Mouse (Mus musculus): Measurements from ENCODE around the gene Pcyt2. TPM values are rescaled to one million over a fixed set of nuclear protein-coding genes. Genes with fewer than 3 reads are reported as not detected.
A peak's percentile ranks its signal among the peaks of the same experiment; 100 is the strongest.

The Pcyt2 gene
- 93.9 and 102 TPM in 2 replicates for polyA plus RNA-seq (2015; fragmentation: Nextera tagmentation; extraction: Ambion mirVana)

GRCm38 (mm10) chr11:120617519-120618112 is at the start of gene Pcyt2:
TSS of gene Pcyt2 (minus strand) at chr11:120617936.
- H3K9me3 ChIP-seq (ENCODE audit: low read length), result no peaks in the 10 kb centered on the region
- peaks cover 8% of the 10 kb centered on the region for H3K4me1 ChIP-seq (ENCODE audit: insufficient read depth, low read depth, low read length)
- peak; percentile 94 for DNase-seq (ENCODE audit: low spot score)
- peak; percentile 99 for ATAC-seq
- H3K4me3 ChIP-seq (ENCODE audit: low read depth, low read length), result peak within 1 kb of the TSS; percentile 63
- H3K9ac ChIP-seq (replicated peaks; ENCODE audit: low read depth), result peak within 1 kb of the TSS; percentile 65
- H3K4me2 ChIP-seq (replicated peaks; ENCODE audit: low read depth, low read length), result peak within 1 kb of the TSS; percentile 92
- H3K27me3 ChIP-seq (replicated peaks; ENCODE audit: insufficient read depth, low read length), result no peaks in the 10 kb centered on the region
- TF ChIP-seq CTCF (IDR thresholded peaks at IDR 0.05), result no peak
- TF ChIP-seq EP300 (IDR thresholded peaks at IDR 0.05), result no peak
- peaks cover 20% of the 10 kb centered on the region for H3K36me3 ChIP-seq (ENCODE audit: insufficient read depth, low read length)
- WGBS, result under 1% methylated on average over 56 of the region's 56 CpGs
- peak within 1 kb of the TSS; percentile 59 for H3K27ac ChIP-seq (ENCODE audit: low read length)

- no peaks in the 10 kb centered on the region for H3K9me3 ChIP-seq (ENCODE audit: low read length)
- H3K9ac ChIP-seq (replicated peaks; ENCODE audit: low read depth), result no peak overlapping the region
- H3K4me1 ChIP-seq (ENCODE audit: insufficient read depth, low read depth, low read length), result no peaks in the 10 kb centered on the region
- H3K27ac ChIP-seq (ENCODE audit: low read length), result no peak overlapping the region
- H3K4me2 ChIP-seq (replicated peaks; ENCODE audit: low read depth, low read length), result no peak overlapping the region
- no peaks in the 10 kb centered on the region for H3K36me3 ChIP-seq (ENCODE audit: insufficient read depth, low read length)
- DNase-seq (ENCODE audit: low spot score), result no peak
- 0 out of 2 replicates have a peak, but pooled peaks cover 7% of the 10 kb centered on the region for H3K27me3 ChIP-seq (replicated peaks; ENCODE audit: insufficient read depth, low read length)
- H3K4me3 ChIP-seq (ENCODE audit: low read depth, low read length), result no peak overlapping the region
- TF ChIP-seq CTCF (IDR thresholded peaks at IDR 0.05), result no peak
- TF ChIP-seq EP300 (IDR thresholded peaks at IDR 0.05), result no peak
- 6% methylated on average over 3 of the region's 3 CpGs for WGBS
- peak; percentile 32; the same call in 1 of the 2 replicates for ATAC-seq
Measured at GRCm38 (mm10) chr11:120666617-120667016, 48.9 kb upstream of the Pcyt2 start.

- 0 out of 2 replicates have a peak overlapping the region, but pooled peaks have one; percentile 26 for H3K27ac ChIP-seq (ENCODE audit: low read length)
- no peaks in the 10 kb centered on the region for H3K36me3 ChIP-seq (ENCODE audit: insufficient read depth, low read length)
- 60% methylated on average over 3 of the region's 3 CpGs for WGBS
- ATAC-seq (peak; percentile 83), DNase-seq (ENCODE audit: low spot score) (peak; percentile 79)
- H3K4me1 ChIP-seq (ENCODE audit: insufficient read depth, low read depth, low read length), result peaks cover 4% of the 10 kb centered on the region
- peaks cover 17% of the 10 kb centered on the region; the same call in 1 of the 2 replicates for H3K27me3 ChIP-seq (replicated peaks; ENCODE audit: insufficient read depth, low read length)
- TF ChIP-seq CTCF (IDR thresholded peaks at IDR 0.05), result no peak; the same call in 1 of the 2 replicates
- no peak for TF ChIP-seq EP300 (IDR thresholded peaks at IDR 0.05)
- H3K9ac ChIP-seq (replicated peaks; ENCODE audit: low read depth), result no peak overlapping the region
- no peaks in the 10 kb centered on the region for H3K9me3 ChIP-seq (ENCODE audit: low read length)
- no peak overlapping the region for H3K4me3 ChIP-seq (ENCODE audit: low read depth, low read length)
- no peak overlapping the region for H3K4me2 ChIP-seq (replicated peaks; ENCODE audit: low read depth, low read length)
Measured at GRCm38 (mm10) chr11:120665406-120665805, 47.7 kb upstream of the Pcyt2 start.

GRCm38 (mm10) chr11:120663714-120664113 is 46.0 kb upstream of the Pcyt2 start:
- Histone ChIP-seq H3K4me2 (replicated peaks; ENCODE audit: low read depth, low read length) (no peak overlapping the region), H3K36me3 (ENCODE audit: insufficient read depth, low read length) (no peaks in the 10 kb centered on the region), H3K4me1 (ENCODE audit: insufficient read depth, low read depth, low read length) (peaks cover 7% of the 10 kb centered on the region), H3K9me3 (ENCODE audit: low read length) (no peaks in the 10 kb centered on the region), H3K4me3 (ENCODE audit: low read depth, low read length) (no peak overlapping the region), H3K27ac (ENCODE audit: low read length) (no peak overlapping the region), H3K9ac (replicated peaks; ENCODE audit: low read depth) (no peak overlapping the region), H3K27me3 (replicated peaks; ENCODE audit: insufficient read depth, low read length) (peaks cover 34% of the 10 kb centered on the region)
- DNase-seq (ENCODE audit: low spot score) (no peak), ATAC-seq (no peak)
- 85% methylated on average over 5 of the region's 5 CpGs for WGBS
- no peak for TF ChIP-seq CTCF (IDR thresholded peaks at IDR 0.05)
- TF ChIP-seq EP300 (IDR thresholded peaks at IDR 0.05), result no peak

- DNase-seq (ENCODE audit: low spot score), result no peak
- no peak overlapping the region for H3K9ac ChIP-seq (replicated peaks; ENCODE audit: low read depth)
- ATAC-seq, result no peak
- no peaks in the 10 kb centered on the region for H3K9me3 ChIP-seq (ENCODE audit: low read length)
- 41% methylated on average over 6 of the region's 6 CpGs for WGBS
- H3K27me3 ChIP-seq (replicated peaks; ENCODE audit: insufficient read depth, low read length), result peaks cover 41% of the 10 kb centered on the region
- H3K4me3 ChIP-seq (ENCODE audit: low read depth, low read length), result no peak overlapping the region
- H3K4me2 ChIP-seq (replicated peaks; ENCODE audit: low read depth, low read length), result no peak overlapping the region
- H3K27ac ChIP-seq (ENCODE audit: low read length), result no peak overlapping the region
- H3K36me3 ChIP-seq (ENCODE audit: insufficient read depth, low read length), result no peaks in the 10 kb centered on the region
- H3K4me1 ChIP-seq (ENCODE audit: insufficient read depth, low read depth, low read length), result peaks cover 7% of the 10 kb centered on the region
- TF ChIP-seq EP300 (IDR thresholded peaks at IDR 0.05) (no peak), CTCF (IDR thresholded peaks at IDR 0.05) (no peak)
Measured at GRCm38 (mm10) chr11:120662759-120663158, 45.0 kb upstream of the Pcyt2 start.

- Histone ChIP-seq H3K4me3 (ENCODE audit: low read depth, low read length) (peak within 1 kb of the TSS; percentile 45), H3K27me3 (replicated peaks; ENCODE audit: insufficient read depth, low read length) (peaks cover 41% of the 10 kb centered on the region), H3K4me1 (ENCODE audit: insufficient read depth, low read depth, low read length) (peaks cover 7% of the 10 kb centered on the region), H3K36me3 (ENCODE audit: insufficient read depth, low read length) (no peaks in the 10 kb centered on the region), H3K4me2 (replicated peaks; ENCODE audit: low read depth, low read length) (peak within 1 kb of the TSS; percentile 79), H3K27ac (ENCODE audit: low read length) (no peak within 1 kb of the TSS), H3K9ac (replicated peaks; ENCODE audit: low read depth) (no peak within 1 kb of the TSS), H3K9me3 (ENCODE audit: low read length) (no peaks in the 10 kb centered on the region)
- no peak for DNase-seq (ENCODE audit: low spot score)
- 4% methylated on average over 35 of the region's 35 CpGs for WGBS
- no peak for TF ChIP-seq CTCF (IDR thresholded peaks at IDR 0.05)
- no peak for TF ChIP-seq EP300 (IDR thresholded peaks at IDR 0.05)
- peak; percentile 1; the same call in 1 of the 2 replicates for ATAC-seq
Measured at GRCm38 (mm10) chr11:120661076-120661460, 43.3 kb upstream of the Pcyt2 start, which contains the start of gene Notum. TSS of gene Notum (minus strand) at chr11:120661175.
